Mouse (Mus musculus): ENCODE results near the gene Tmem171. TPM values are rescaled to one million over a fixed set of nuclear protein-coding genes. Genes with fewer than 3 reads are reported as not detected.
A peak's percentile ranks its signal among the peaks of the same experiment; 100 is the strongest.

The Tmem171 gene
- polyA plus RNA-seq (2014; fragmentation: Nextera tagmentation; extraction: Ambion mirVana) = not detected in 2 replicates

- H3K4me2 ChIP-seq (ENCODE audit: low read length) = peak within 1 kb of the TSS; percentile 60
- no peaks in the 10 kb centered on the region for H3K36me3 ChIP-seq (ENCODE audit: control insufficient read depth, insufficient read depth, low read length)
- H3K4me3 ChIP-seq (replicated peaks; ENCODE audit: low read depth, low read length) = peak within 1 kb of the TSS; percentile 35
- peaks cover 13% of the 10 kb centered on the region for H3K27me3 ChIP-seq (ENCODE audit: control insufficient read depth, insufficient read depth, low read length)
- H3K9ac ChIP-seq (replicated peaks; ENCODE audit: low read length) = peak within 1 kb of the TSS; percentile 38
- DNase-seq (peak; percentile 37), ATAC-seq (ENCODE audit: low FRiP score, low TSS enrichment) (no peak)
- H3K27ac ChIP-seq (replicated peaks; ENCODE audit: low read depth, low read length) = no peak within 1 kb of the TSS
- WGBS = 7% methylated on average over 44 of the region's 44 CpGs
- H3K9me3 ChIP-seq (ENCODE audit: control insufficient read depth, low read length) = no peaks in the 10 kb centered on the region
- H3K4me1 ChIP-seq (ENCODE audit: control insufficient read depth, insufficient read depth, low read length) = peaks cover 7% of the 10 kb centered on the region
Observed at GRCm38 (mm10) chr13:98694773-98695314, at the start of gene Tmem171. Gene Tmem171, minus strand, starts transcription at chr13:98694834.

- H3K27ac ChIP-seq (replicated peaks; ENCODE audit: low read depth, low read length) = no peak overlapping the region
- H3K4me2 ChIP-seq (ENCODE audit: low read length) = no peak overlapping the region
- H3K9me3 ChIP-seq (ENCODE audit: control insufficient read depth, low read length) = no peaks in the 10 kb centered on the region
- no peak for ATAC-seq (ENCODE audit: low FRiP score, low TSS enrichment)
- no peak overlapping the region for H3K4me3 ChIP-seq (replicated peaks; ENCODE audit: low read depth, low read length)
- H3K9ac ChIP-seq (replicated peaks; ENCODE audit: low read length) = no peak overlapping the region
- no peaks in the 10 kb centered on the region for H3K4me1 ChIP-seq (ENCODE audit: control insufficient read depth, insufficient read depth, low read length)
- H3K27me3 ChIP-seq (ENCODE audit: control insufficient read depth, insufficient read depth, low read length) = no peaks in the 10 kb centered on the region
- no peak for DNase-seq
- H3K36me3 ChIP-seq (ENCODE audit: control insufficient read depth, insufficient read depth, low read length) = peaks cover 50% of the 10 kb centered on the region
Observed at GRCm38 (mm10) chr13:98743829-98744228, 49.2 kb upstream of the Tmem171 start.

- H3K9me3 ChIP-seq (ENCODE audit: control insufficient read depth, low read length) = no peaks in the 10 kb centered on the region
- no peak overlapping the region for H3K4me2 ChIP-seq (ENCODE audit: low read length)
- no peak for ATAC-seq (ENCODE audit: low FRiP score, low TSS enrichment)
- 95% methylated on average over 6 of the region's 6 CpGs for WGBS
- H3K27ac ChIP-seq (replicated peaks; ENCODE audit: low read depth, low read length) = no peak overlapping the region
- H3K27me3 ChIP-seq (ENCODE audit: control insufficient read depth, insufficient read depth, low read length) = no peaks in the 10 kb centered on the region
- no peaks in the 10 kb centered on the region for H3K4me1 ChIP-seq (ENCODE audit: control insufficient read depth, insufficient read depth, low read length)
- H3K36me3 ChIP-seq (ENCODE audit: control insufficient read depth, insufficient read depth, low read length) = peaks cover 47% of the 10 kb centered on the region
- H3K4me3 ChIP-seq (replicated peaks; ENCODE audit: low read depth, low read length) = no peak overlapping the region
- no peak overlapping the region for H3K9ac ChIP-seq (replicated peaks; ENCODE audit: low read length)
- DNase-seq = no peak
Observed at GRCm38 (mm10) chr13:98743214-98743613, 48.6 kb upstream of the Tmem171 start.

GRCm38 (mm10) chr13:98738213-98738612, 43.6 kb upstream of the Tmem171 start:
- Histone ChIP-seq H3K4me3 (replicated peaks; ENCODE audit: low read depth, low read length) (no peak overlapping the region), H3K36me3 (ENCODE audit: control insufficient read depth, insufficient read depth, low read length) (peaks cover 27% of the 10 kb centered on the region), H3K4me1 (ENCODE audit: control insufficient read depth, insufficient read depth, low read length) (no peaks in the 10 kb centered on the region), H3K4me2 (ENCODE audit: low read length) (no peak overlapping the region), H3K27me3 (ENCODE audit: control insufficient read depth, insufficient read depth, low read length) (no peaks in the 10 kb centered on the region), H3K9ac (replicated peaks; ENCODE audit: low read length) (no peak overlapping the region), H3K9me3 (ENCODE audit: control insufficient read depth, low read length) (no peaks in the 10 kb centered on the region), H3K27ac (replicated peaks; ENCODE audit: low read depth, low read length) (no peak overlapping the region)
- 94% methylated on average over 2 of the region's 2 CpGs for WGBS
- no peak for DNase-seq
- ATAC-seq (ENCODE audit: low FRiP score, low TSS enrichment) = no peak

- Histone ChIP-seq H3K4me3 (replicated peaks; ENCODE audit: low read depth, low read length) (no peak overlapping the region), H3K9me3 (ENCODE audit: control insufficient read depth, low read length) (no peaks in the 10 kb centered on the region), H3K4me1 (ENCODE audit: control insufficient read depth, insufficient read depth, low read length) (no peaks in the 10 kb centered on the region), H3K9ac (replicated peaks; ENCODE audit: low read length) (no peak overlapping the region), H3K4me2 (ENCODE audit: low read length) (no peak overlapping the region), H3K27ac (replicated peaks; ENCODE audit: low read depth, low read length) (no peak overlapping the region), H3K27me3 (ENCODE audit: control insufficient read depth, insufficient read depth, low read length) (no peaks in the 10 kb centered on the region), H3K36me3 (ENCODE audit: control insufficient read depth, insufficient read depth, low read length) (peaks cover 45% of the 10 kb centered on the region)
- DNase-seq = no peak
- WGBS = 56% methylated on average over 3 of the region's 3 CpGs
- ATAC-seq (ENCODE audit: low FRiP score, low TSS enrichment) = no peak
Observed at GRCm38 (mm10) chr13:98733292-98733691, 38.7 kb upstream of the Tmem171 start.

- Histone ChIP-seq H3K27ac (replicated peaks; ENCODE audit: low read depth, low read length) (no peak overlapping the region), H3K36me3 (ENCODE audit: control insufficient read depth, insufficient read depth, low read length) (peaks cover 58% of the 10 kb centered on the region), H3K4me1 (ENCODE audit: control insufficient read depth, insufficient read depth, low read length) (no peaks in the 10 kb centered on the region), H3K9me3 (ENCODE audit: control insufficient read depth, low read length) (no peaks in the 10 kb centered on the region), H3K9ac (replicated peaks; ENCODE audit: low read length) (no peak overlapping the region), H3K27me3 (ENCODE audit: control insufficient read depth, insufficient read depth, low read length) (no peaks in the 10 kb centered on the region), H3K4me2 (ENCODE audit: low read length) (no peak overlapping the region), H3K4me3 (replicated peaks; ENCODE audit: low read depth, low read length) (no peak overlapping the region)
- WGBS = 80% methylated on average over 1 of the region's 1 CpGs
- peak; percentile 62 for DNase-seq
- ATAC-seq (ENCODE audit: low FRiP score, low TSS enrichment) = no peak
Observed at GRCm38 (mm10) chr13:98729271-98730062, 34.8 kb upstream of the Tmem171 start.

GRCm38 (mm10) chr13:98726494-98726893, 31.9 kb upstream of the Tmem171 start:
- no peak overlapping the region for H3K27ac ChIP-seq (replicated peaks; ENCODE audit: low read depth, low read length)
- H3K9ac ChIP-seq (replicated peaks; ENCODE audit: low read length) = no peak overlapping the region
- H3K36me3 ChIP-seq (ENCODE audit: control insufficient read depth, insufficient read depth, low read length) = peaks cover 40% of the 10 kb centered on the region
- no peak overlapping the region for H3K4me3 ChIP-seq (replicated peaks; ENCODE audit: low read depth, low read length)
- no peaks in the 10 kb centered on the region for H3K9me3 ChIP-seq (ENCODE audit: control insufficient read depth, low read length)
- no peak for ATAC-seq (ENCODE audit: low FRiP score, low TSS enrichment)
- no peaks in the 10 kb centered on the region for H3K4me1 ChIP-seq (ENCODE audit: control insufficient read depth, insufficient read depth, low read length)
- DNase-seq = peak; percentile 63
- no peaks in the 10 kb centered on the region for H3K27me3 ChIP-seq (ENCODE audit: control insufficient read depth, insufficient read depth, low read length)
- WGBS = 58% methylated on average over 4 of the region's 4 CpGs
- no peak overlapping the region for H3K4me2 ChIP-seq (ENCODE audit: low read length)

- H3K27ac ChIP-seq (replicated peaks; ENCODE audit: low read depth, low read length) = no peak overlapping the region
- ATAC-seq (ENCODE audit: low FRiP score, low TSS enrichment) (no peak), DNase-seq (no peak)
- no peaks in the 10 kb centered on the region for H3K4me1 ChIP-seq (ENCODE audit: control insufficient read depth, insufficient read depth, low read length)
- no peaks in the 10 kb centered on the region for H3K9me3 ChIP-seq (ENCODE audit: control insufficient read depth, low read length)
- H3K9ac ChIP-seq (replicated peaks; ENCODE audit: low read length) = no peak overlapping the region
- peaks cover 30% of the 10 kb centered on the region for H3K36me3 ChIP-seq (ENCODE audit: control insufficient read depth, insufficient read depth, low read length)
- H3K27me3 ChIP-seq (ENCODE audit: control insufficient read depth, insufficient read depth, low read length) = no peaks in the 10 kb centered on the region
- H3K4me2 ChIP-seq (ENCODE audit: low read length) = no peak overlapping the region
- no peak overlapping the region for H3K4me3 ChIP-seq (replicated peaks; ENCODE audit: low read depth, low read length)
- 95% methylated on average over 1 of the region's 1 CpGs for WGBS
Observed at GRCm38 (mm10) chr13:98723430-98723829, 28.8 kb upstream of the Tmem171 start.

GRCm38 (mm10) chr13:98722296-98722695, 27.7 kb upstream of the Tmem171 start:
- H3K27ac ChIP-seq (replicated peaks; ENCODE audit: low read depth, low read length) = no peak overlapping the region
- no peaks in the 10 kb centered on the region for H3K9me3 ChIP-seq (ENCODE audit: control insufficient read depth, low read length)
- no peak overlapping the region for H3K9ac ChIP-seq (replicated peaks; ENCODE audit: low read length)
- no peak overlapping the region for H3K4me2 ChIP-seq (ENCODE audit: low read length)
- peaks cover 25% of the 10 kb centered on the region for H3K36me3 ChIP-seq (ENCODE audit: control insufficient read depth, insufficient read depth, low read length)
- H3K27me3 ChIP-seq (ENCODE audit: control insufficient read depth, insufficient read depth, low read length) = no peaks in the 10 kb centered on the region
- ATAC-seq (ENCODE audit: low FRiP score, low TSS enrichment) = no peak
- no peaks in the 10 kb centered on the region for H3K4me1 ChIP-seq (ENCODE audit: control insufficient read depth, insufficient read depth, low read length)
- no peak overlapping the region for H3K4me3 ChIP-seq (replicated peaks; ENCODE audit: low read depth, low read length)
- no peak for DNase-seq
- WGBS = 23% methylated on average over 1 of the region's 1 CpGs
